Mouse (Mus musculus) kidney, adult 2 months (tissue): ENCODE data around the gene Sipa1.

Source experiments
- CTCF ChIP-seq: fragments of 200-500 bp; conservative IDR thresholded peaks from 2 replicates; pipeline ENCODE4 v1.5.1; 2011; ENCODE audit warnings: low read depth, mild to moderate bottlenecking, control low read depth, low read length, moderate library complexity, mixed read lengths; ENCODE audit not compliant: insufficient read depth, insufficient read length
- POLR2A ChIP-seq: fragments of 200-500 bp; IDR thresholded peaks from one replicate; pipeline ENCODE4 v1.6.1; 2011; ENCODE audit warnings: low read depth, low read length, control low read depth

- no peak for TF ChIP-seq CTCF
- no peak for TF ChIP-seq POLR2A
Observed at GRCm38 (mm10) chr19:5684985-5685384, 21.5 kb upstream of the Sipa1 start.
